ENCODE assay signal across 26 mouse cellular contexts in the genomic region with DNA sequence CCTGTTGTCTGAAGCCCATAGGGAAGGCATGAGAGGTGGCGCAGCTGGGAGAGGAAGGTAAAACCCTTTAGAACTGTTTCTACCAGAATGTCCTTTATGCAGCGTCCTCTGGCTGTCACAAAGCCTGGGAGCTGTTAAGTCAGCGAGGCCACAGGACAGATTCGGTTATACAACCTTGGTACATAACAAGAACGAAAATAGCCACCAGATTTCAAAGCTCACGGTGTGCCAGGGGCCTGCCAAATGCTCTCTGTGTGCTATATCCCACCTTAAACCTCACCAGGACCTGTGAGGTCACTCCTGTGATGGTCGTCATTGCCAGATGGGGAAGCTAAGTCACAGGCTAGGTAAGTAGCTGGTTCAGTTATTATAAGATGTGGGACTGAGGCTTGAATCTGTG. TPM values are rescaled to one million over a fixed set of nuclear protein-coding genes. Genes with fewer than 3 reads are reported as not detected.
DNase-seq lines count a peak whose midpoint lies in the region; ATAC-seq lines count a peak whose summit lies in the region.
"Had no signal": no experiment of that assay in that cellular context is flagged by ENCODE, and none has a peak within 500 bp of the region (broad histone marks: within the 10 kb centered on the region; RNA-seq: fewer than 3 reads in every experiment).

No protein-coding gene starts in this region.

- no peak overlapping the region for H3K4me2 ChIP-seq in heart, embryonic 13.5 days
- no peak overlapping the region for H3K4me2 ChIP-seq in hindbrain, embryonic 16.5 days (ENCODE audit: low read length)
- H3K4me2 ChIP-seq: embryonic facial prominence, embryonic 15.5 days; hindbrain, embryonic 15.5 days; intestine, embryonic 15.5 days; liver, embryonic 12.5 days had no signal

- no peak overlapping the region for H3K9ac ChIP-seq in heart, embryonic 13.5 days
- H3K9ac ChIP-seq in hindbrain, embryonic 16.5 days (ENCODE audit: low read depth, low read length) = no peak overlapping the region
- H3K9ac ChIP-seq: embryonic facial prominence, embryonic 15.5 days; forebrain, postnatal 0 days; hindbrain, embryonic 15.5 days; intestine, embryonic 15.5 days; liver, embryonic 12.5 days had no signal

- intact Hi-C loops in heart, postnatal 14 days (cut with DNase I) = no loop called here

- H3K4me1 ChIP-seq in heart, embryonic 13.5 days = peaks cover 24% of the 10 kb centered on the region
- no peaks in the 10 kb centered on the region for H3K4me1 ChIP-seq in hindbrain, embryonic 16.5 days (ENCODE audit: control insufficient read depth, insufficient read depth, low read depth, low read length)
- peaks cover 10% of the 10 kb centered on the region for H3K4me1 ChIP-seq in limb, embryonic 10.5 days
- H3K4me1 ChIP-seq: hindbrain, embryonic 15.5 days had no signal

- no peaks in the 10 kb centered on the region for H3K27me3 ChIP-seq in heart, embryonic 13.5 days (replicated peaks)
- no peaks in the 10 kb centered on the region for H3K27me3 ChIP-seq in hindbrain, embryonic 16.5 days (replicated peaks; ENCODE audit: control insufficient read depth, insufficient read depth, low read length)
- H3K27me3 ChIP-seq in limb, embryonic 10.5 days (ENCODE audit: low read depth, poor library complexity, severe bottlenecking) = no peaks in the 10 kb centered on the region
- H3K27me3 ChIP-seq: embryonic facial prominence, embryonic 15.5 days; hindbrain, embryonic 15.5 days; intestine, embryonic 15.5 days; liver, embryonic 12.5 days had no signal

- H3K36me3 ChIP-seq in heart, embryonic 13.5 days = no peaks in the 10 kb centered on the region
- no peaks in the 10 kb centered on the region for H3K36me3 ChIP-seq in hindbrain, embryonic 16.5 days (ENCODE audit: control insufficient read depth, insufficient read depth, low read length)
- H3K36me3 ChIP-seq in limb, embryonic 10.5 days = no peaks in the 10 kb centered on the region
- H3K36me3 ChIP-seq: embryonic facial prominence, embryonic 15.5 days; G1E; hindbrain, embryonic 15.5 days; intestine, embryonic 15.5 days; liver, embryonic 12.5 days; midbrain, embryonic 10.5 days had no signal

- 54% methylated on average over 7 of the region's 7 CpGs for WGBS in heart, embryonic 13.5 days
- WGBS in hindbrain, embryonic 16.5 days = 88% methylated on average over 7 of the region's 7 CpGs
- WGBS in limb, embryonic 10.5 days = 83% methylated on average over 7 of the region's 7 CpGs

- H3K4me3 ChIP-seq in heart, embryonic 13.5 days = no peak overlapping the region
- H3K4me3 ChIP-seq in hindbrain, embryonic 16.5 days (ENCODE audit: low read length) = no peak overlapping the region
- H3K4me3 ChIP-seq in limb, embryonic 10.5 days = no peak overlapping the region
- H3K4me3 ChIP-seq: embryonic facial prominence, embryonic 15.5 days; hindbrain, embryonic 15.5 days; intestine, embryonic 15.5 days; left cerebral cortex, adult 2 months; liver, embryonic 12.5 days; midbrain, embryonic 10.5 days had no signal

- peak overlapping the region; percentile 77 for H3K27ac ChIP-seq in heart, embryonic 13.5 days (replicated peaks)
- no peak overlapping the region for H3K27ac ChIP-seq in hindbrain, embryonic 16.5 days (ENCODE audit: low read depth, low read length)
- H3K27ac ChIP-seq in limb, embryonic 10.5 days = no peak overlapping the region
- H3K27ac ChIP-seq: embryonic facial prominence, embryonic 15.5 days; hindbrain, embryonic 15.5 days; intestine, embryonic 15.5 days; left cerebral cortex, adult 2 months; liver, embryonic 12.5 days; midbrain, embryonic 10.5 days had no signal

- no peak for ATAC-seq in heart, embryonic 13.5 days (ENCODE audit: extremely low read depth, insufficient number of reproducible peaks, low FRiP score, low TSS enrichment)
- ATAC-seq in hindbrain, embryonic 16.5 days = no peak
- ATAC-seq: forebrain, postnatal 0 days; intestine, embryonic 15.5 days; liver, embryonic 12.5 days; Patski had no signal

- peak; percentile 47 for DNase-seq in gastrocnemius, postnatal 25 days
- no peak for DNase-seq in gastrocnemius, postnatal 4 days (ENCODE audit: low spot score in 2 of 2)
- DNase-seq in heart, adult 8-10 months (ENCODE audit: low spot score) = peak; percentile 49
- DNase-seq in heart, postnatal 14 days = peak; percentile 34 to 39
- no peak for DNase-seq in limb, embryonic 10.5 days (ENCODE audit: low spot score)
- DNase-seq: adrenal gland, adult 2 months; B cell, adult 2 months; cerebellum, adult 8-10 months; forebrain, postnatal 0 days; kidney, adult 8-10 months; kidney, postnatal 10 days; lung, adult 18-20 months; lung, postnatal 10 days had no signal

- no peaks in the 10 kb centered on the region for H3K9me3 ChIP-seq in heart, embryonic 13.5 days
- no peaks in the 10 kb centered on the region for H3K9me3 ChIP-seq in hindbrain, embryonic 16.5 days (ENCODE audit: control insufficient read depth, low read length)
- no peaks in the 10 kb centered on the region for H3K9me3 ChIP-seq in limb, embryonic 10.5 days (replicated peaks)
- H3K9me3 ChIP-seq: embryonic facial prominence, embryonic 15.5 days; G1E; hindbrain, embryonic 15.5 days; intestine, embryonic 15.5 days; liver, embryonic 12.5 days; midbrain, embryonic 10.5 days had no signal

RNA-seq across cellular contexts. Expression of gene Dgat2, which starts 19.6 kb away (rescaled TPM):
- 10 to 100 TPM; 34.1 to 57.3 TPM for total RNA-seq in gastrocnemius, postnatal 25 days (2021)
- 10 to 100 TPM; 13.0 to 20.0 TPM for total RNA-seq in gastrocnemius, postnatal 4 days (2021)
- 100 to 1,000 TPM; 341 to 454 (median 381) TPM for total RNA-seq in heart, adult 8-10 months (2022)
- 10.6 and 13.0 TPM in 2 replicates for polyA plus RNA-seq in heart, embryonic 13.5 days (2015; fragmentation: Nextera tagmentation; extraction: Ambion mirVana)
- 100 to 1,000 TPM; 256 to 300 TPM for total RNA-seq in heart, postnatal 14 days (2021)
- 23.7 and 24.9 TPM in 2 replicates for polyA plus RNA-seq in hindbrain, embryonic 16.5 days (2015; fragmentation: Nextera tagmentation; extraction: Ambion mirVana)
- polyA plus RNA-seq in limb, embryonic 10.5 days (2016; fragmentation: Nextera tagmentation; extraction: Ambion mirVana) = 14.2 and 15.0 TPM in 2 replicates

RNA-seq across cellular contexts. Expression of gene Mogat2, which starts 36.3 kb away (rescaled TPM):
- not detected for total RNA-seq in gastrocnemius, postnatal 25 days (2021)
- under 1 TPM; 0.15 to 0.16 TPM for total RNA-seq in gastrocnemius, postnatal 4 days (2021)
- not detected for total RNA-seq in heart, adult 8-10 months (2022)
- polyA plus RNA-seq in heart, embryonic 13.5 days (2015; fragmentation: Nextera tagmentation; extraction: Ambion mirVana) = 1.3 and 3.5 TPM in 2 replicates
- total RNA-seq in heart, postnatal 14 days (2021) = not detected
- 0.80 and 1.3 TPM in 2 replicates for polyA plus RNA-seq in hindbrain, embryonic 16.5 days (2015; fragmentation: Nextera tagmentation; extraction: Ambion mirVana)
- polyA plus RNA-seq in limb, embryonic 10.5 days (2016; fragmentation: Nextera tagmentation; extraction: Ambion mirVana) = 78.6 and 124 TPM in 2 replicates
- total RNA-seq: CH12.LX; G1E; layer of hippocampus, postnatal 10 days; left cerebral cortex, adult 2 months; midbrain, postnatal 0 days had no signal
- polyA plus RNA-seq: Patski had no signal

Comparison
In these comparisons a context has a peak if more than half of its experiments do, and no peak if none do; other contexts are left out.
1. DNase-seq: peak in gastrocnemius, postnatal 25 days (single experiment), heart, adult 8-10 months (single experiment) and heart, postnatal 14 days (2 of 2); none in gastrocnemius, postnatal 4 days (0 of 2) and limb, embryonic 10.5 days (single experiment).
2. RNA of gene Dgat2, which starts 19.6 kb away (total RNA-seq): 341 to 454 TPM in heart, adult 8-10 months and 256 to 300 TPM in heart, postnatal 14 days; 34.1 to 57.3 TPM in gastrocnemius, postnatal 25 days and 13.0 to 20.0 TPM in gastrocnemius, postnatal 4 days; every median in the first group is over 4 times any median in the second.